Mouse (Mus musculus): ENCODE results near the gene Gpr68.
A peak's percentile ranks its signal among the peaks of the same experiment; 100 is the strongest.

The Gpr68 gene

DNA sequence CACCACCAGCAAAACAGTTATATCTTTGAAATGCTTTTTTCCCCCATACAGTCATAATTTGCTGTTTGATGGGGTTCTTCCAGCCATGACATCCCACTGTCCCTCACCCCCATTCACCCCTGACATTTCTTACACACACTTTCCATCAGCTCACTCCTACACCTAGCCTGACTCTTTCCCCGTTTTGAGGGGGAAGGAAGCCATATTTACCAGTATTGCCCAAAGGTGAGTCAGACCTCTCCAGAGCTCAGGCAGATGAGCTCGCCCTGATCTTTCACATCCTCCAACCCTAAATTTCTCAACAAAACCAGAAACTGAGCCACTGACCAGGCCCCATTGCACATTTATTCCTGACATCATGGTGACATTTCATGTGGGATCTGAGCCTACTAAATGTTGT lies 36.2 kb downstream of the Gpr68 start:
- DNase-seq (ENCODE audit: low spot score in 2 of 2), result no peak

DNA sequence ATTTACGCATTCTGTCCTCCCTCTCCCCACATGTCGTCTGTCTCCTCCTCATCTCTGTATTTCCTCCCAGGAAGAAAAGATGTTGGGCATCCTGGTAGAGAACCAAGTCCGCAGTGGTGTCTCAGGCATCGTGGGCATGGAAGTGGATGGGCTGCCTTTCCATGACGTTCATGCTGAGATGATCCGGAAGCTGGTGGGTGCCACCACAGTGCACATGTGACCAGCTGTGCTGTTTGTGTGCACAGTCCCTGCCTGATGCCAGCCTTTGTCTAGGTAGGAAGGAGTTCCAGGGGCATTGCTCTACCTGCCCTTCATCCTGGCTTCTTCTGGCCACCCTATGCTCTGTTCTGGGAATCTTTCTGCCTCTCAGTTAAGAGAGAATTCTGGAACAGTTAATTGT lies 36.8 kb downstream of the Gpr68 start:
- no peak for DNase-seq (ENCODE audit: low spot score in 2 of 2)

DNA sequence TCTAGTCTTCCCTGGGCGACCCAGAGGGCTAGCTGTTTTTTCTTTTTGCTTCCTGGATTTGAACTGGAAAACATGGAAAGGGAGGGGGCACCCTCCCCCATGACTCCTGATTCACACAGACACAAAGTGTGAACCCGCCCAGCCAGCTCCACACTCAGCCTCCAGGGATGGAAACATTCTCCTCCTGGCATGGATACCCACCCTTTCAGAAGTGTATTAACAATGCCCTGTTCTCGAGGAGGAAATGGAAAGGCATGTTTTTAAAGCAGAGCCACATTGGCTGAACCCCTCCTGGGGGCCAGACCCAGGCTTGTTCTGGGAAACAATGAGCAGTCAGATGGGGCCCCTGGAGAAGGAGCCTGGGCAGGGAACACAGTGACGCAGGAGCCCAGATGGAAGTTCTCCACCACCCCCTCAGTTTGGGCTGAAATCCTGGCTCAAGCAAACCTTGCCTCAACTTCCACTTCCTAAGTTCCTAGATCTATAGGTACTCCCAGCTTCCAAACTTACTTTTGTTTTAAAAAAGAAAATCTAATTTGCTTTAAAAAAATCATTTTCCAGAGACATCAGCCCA lies 39.9 kb downstream of the Gpr68 start:
- DNase-seq (ENCODE audit: low spot score in 2 of 2), result no peak

DNA sequence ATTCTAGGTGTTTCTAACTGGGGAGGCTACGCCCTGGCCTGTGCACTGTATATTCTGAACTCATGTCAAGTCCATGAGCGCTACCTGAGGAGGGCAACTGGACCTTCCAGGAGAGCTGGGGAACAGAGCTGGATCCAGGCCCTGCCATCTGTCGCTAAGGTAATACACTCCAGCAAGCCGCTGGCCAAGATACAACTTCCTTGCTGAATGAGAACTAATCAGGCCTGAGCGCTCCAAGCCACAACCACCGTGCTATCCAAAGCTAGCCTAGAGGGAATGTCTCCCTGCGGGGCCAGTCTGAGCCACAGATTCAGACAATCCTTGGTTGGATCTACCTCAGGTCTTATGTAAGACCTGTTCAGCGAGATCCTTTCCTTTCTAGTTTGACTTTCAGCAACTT lies 40.9 kb downstream of the Gpr68 start:
- DNase-seq (ENCODE audit: low spot score in 2 of 2), result no peak

DNA sequence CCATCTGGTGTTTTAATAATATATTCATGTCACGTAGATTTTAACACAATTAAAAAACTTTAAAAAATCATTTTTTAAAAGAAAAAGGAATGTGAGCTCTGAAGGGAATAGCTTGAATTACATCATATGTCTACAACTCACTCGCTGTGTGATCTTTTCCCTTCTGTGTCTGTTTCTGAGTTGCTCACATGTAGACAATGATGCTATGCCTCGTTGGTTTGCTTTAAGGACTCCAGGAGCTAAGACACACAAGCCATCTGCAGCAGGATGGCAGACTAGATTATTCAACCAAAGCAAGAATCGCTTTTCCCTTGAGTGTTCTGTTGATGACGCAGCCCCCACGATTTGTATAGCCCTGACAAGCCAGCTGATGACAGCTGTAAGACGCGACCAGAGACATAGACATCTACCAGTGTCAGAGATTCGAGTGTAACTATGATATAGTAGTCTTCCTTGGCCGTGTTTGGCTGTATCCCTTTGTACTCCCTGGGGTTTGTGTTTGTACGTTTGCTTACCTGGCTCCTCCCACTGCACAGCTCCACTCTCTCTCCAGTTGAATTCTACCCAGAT lies 42.4 kb downstream of the Gpr68 start:
- DNase-seq (ENCODE audit: low spot score in 2 of 2), result no peak

DNA sequence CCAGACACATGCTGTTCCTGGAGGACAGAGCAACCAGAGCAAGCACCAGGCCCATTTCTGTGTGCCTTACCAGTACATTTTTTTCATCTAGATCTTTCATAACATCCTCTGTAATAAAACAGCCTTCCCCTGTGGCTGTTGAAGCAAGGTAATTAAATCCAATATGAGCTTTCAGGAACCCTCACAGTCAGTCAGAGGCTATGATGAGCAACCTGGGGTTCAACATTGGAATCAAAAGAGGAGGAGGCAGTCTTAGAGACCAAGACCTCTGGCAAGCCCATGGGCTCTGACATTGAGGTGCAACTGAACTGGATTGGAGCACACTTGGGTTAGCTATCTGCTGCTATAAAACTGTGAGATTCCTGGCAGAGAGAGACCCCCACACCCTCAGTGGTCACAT lies 42.9 kb downstream of the Gpr68 start:
- no peak for DNase-seq (ENCODE audit: low spot score in 2 of 2)

DNA sequence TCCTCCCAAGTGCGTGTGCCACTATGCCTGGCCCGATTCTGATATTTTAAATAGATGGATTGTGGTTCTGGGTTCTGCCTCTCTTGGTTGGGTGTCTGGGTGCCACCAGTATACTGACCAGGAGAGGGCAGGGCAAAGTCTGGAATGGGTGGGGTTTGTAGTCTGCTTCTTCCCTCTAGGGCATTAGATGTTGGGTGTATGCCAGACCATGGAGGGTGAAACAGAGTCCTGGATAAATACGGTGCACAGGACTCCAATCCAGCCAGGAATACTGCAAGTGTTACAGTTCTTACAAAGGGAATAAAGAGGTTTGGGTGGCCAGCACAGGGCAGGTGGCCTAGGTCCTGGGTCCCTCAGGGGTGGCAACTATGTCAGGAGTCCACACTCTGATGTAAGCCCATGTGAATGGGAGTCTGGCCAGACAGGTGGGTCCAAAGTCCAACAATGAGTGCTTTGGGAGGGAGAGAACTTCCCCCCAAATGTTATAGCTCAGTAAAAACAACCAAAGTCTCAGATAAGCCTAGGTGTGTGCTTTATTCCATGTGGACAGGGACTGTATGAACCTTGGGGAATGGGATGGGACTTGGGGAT lies 45.0 kb downstream of the Gpr68 start:
- no peak for DNase-seq (ENCODE audit: low spot score in 2 of 2)

DNA sequence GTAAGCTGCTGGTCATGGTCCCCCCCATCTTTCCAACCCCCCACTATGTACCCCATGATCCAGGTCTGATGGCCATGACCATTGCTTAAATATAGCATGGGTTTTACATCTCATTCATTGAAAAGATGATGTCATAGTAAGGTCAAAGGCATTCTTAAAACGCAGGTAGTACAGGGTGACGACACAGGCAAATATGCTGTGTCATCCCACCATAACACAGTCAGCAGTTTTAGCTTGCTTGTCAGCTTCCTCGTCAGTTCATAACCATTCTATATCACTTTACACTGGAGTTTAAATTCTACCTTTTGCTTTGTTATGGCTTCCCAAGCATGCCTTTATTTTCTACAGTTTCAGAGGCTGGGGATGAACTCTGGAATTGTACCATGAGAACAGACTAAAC lies 45.7 kb downstream of the Gpr68 start:
- no peak for DNase-seq (ENCODE audit: low spot score in 2 of 2)

DNA sequence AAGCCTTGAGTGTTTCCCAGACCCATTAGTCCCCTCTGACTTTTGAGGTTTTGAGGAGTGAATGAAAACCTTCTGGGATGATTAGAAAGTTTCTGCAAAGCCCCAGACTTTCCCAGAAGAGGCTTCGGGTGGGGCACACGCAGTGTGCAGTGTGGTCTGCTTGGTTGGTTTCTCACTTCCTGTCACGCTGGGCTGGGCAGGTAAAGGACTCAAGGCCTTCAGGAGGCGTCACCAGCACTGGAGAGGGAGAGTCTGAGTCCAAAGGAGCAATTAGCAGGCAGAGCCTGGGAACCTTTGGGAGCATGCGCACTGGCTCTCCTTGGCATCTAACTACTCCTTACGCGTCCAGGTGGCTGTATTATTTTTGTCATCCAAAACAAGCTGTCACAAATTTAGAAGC lies 50.2 kb downstream of the Gpr68 start:
- DNase-seq (ENCODE audit: low spot score in 2 of 2), result no peak

DNA sequence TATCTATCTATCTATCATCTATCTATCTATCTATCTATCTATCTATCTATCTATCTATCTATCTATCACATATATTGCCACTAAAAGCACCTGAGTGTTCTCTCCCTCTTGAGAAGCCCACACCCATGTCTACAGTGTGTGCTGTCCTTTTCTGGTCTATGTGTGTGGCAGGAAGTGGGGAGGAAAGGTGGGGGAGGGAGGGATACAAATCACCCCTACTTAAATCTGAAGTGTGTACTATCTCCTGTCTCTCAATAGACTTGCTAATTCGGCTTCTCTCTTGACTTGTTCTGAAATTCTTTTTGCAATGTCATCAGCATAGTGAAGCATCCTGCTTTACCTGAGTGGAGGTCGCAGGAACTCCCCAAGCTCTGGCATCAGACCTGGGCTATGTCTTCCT lies 51.7 kb downstream of the Gpr68 start:
- no peak for DNase-seq (ENCODE audit: low spot score in 2 of 2)

DNA sequence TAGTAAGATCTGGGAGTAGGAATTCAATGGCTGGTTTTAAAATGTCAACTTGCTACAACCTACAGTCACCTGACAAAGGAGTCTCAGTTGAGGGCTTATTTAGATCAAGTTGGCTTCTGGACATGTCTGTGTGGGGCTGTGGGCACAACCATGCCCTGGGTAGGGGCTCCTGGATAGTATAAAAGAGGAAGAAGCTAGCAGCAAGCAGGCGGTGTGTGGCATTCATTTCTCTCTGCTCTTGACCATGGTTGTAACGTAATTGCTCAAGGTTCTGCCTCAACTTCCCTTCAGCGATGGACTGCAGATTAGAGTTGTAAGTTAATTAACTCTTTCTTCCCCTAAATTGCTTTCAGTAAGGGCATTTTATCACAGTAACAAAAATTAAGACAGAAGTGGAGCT lies 55.6 kb downstream of the Gpr68 start:
- no peak for DNase-seq (ENCODE audit: low spot score in 2 of 2)

DNA sequence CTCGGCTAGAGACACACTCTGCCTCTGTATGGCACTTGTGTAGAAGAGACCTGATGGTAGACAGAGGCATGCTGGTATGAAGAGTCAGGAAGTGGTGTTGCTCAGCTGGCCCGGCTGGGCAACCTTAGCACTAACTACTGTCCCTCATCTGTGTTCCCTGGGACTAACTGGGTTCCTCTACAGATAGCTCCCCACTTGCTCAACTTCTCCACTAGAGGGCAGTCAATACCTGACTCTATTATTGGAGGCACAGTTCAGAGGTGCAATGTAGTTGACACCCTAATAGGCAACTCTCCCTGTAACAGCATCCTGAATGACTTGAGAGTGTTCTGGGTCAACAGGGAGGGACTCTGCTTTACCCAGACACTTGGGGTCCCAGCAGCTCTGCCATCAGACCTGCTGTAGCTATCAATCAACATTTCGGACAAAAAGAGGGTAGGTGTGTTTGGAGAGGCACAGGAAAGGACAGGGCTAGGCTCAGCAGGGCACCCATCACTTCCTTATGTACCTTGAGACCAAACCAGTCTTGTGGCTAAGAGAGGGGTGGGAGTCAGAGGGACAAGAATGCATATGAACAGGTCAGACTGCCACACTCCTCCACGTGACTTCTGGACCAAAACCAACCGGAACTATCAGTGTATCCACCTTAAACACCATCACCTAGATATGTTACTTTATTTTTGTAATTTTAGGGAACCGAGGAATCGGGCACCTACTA lies 58.4 kb downstream of the Gpr68 start:
- DNase-seq (ENCODE audit: low spot score in 2 of 2), result peak; percentile 28 to 32

DNA sequence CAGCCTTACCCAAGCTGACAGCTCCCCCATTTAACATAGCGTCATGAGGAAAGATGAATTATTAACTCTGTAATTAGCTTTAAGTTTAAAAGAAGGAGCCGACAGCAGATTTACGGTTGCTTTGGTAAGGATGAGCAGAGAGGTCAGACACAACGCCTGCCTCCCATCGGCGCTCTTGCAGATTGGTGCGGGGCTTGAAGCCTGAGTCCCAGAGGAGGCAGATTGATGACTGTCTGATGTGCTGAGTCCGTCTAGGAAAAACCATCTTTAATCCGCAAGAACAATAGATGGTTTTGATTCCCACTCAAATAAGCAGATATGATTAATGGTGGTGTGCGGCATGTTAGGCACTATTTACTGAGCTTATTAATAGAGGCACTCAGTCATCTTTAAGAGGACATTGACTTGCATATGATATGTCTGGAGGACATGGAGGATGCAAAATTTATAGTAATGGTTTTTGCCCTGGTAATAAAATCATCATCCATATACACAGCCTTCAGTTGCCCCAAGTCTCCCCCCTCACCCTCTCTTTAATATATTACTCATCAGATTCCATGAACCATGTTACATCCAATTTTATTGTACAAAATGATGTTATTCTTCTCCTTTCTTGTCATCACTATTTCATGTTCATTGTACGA lies 60.4 kb downstream of the Gpr68 start:
- no peak for DNase-seq (ENCODE audit: low spot score in 2 of 2)

DNA sequence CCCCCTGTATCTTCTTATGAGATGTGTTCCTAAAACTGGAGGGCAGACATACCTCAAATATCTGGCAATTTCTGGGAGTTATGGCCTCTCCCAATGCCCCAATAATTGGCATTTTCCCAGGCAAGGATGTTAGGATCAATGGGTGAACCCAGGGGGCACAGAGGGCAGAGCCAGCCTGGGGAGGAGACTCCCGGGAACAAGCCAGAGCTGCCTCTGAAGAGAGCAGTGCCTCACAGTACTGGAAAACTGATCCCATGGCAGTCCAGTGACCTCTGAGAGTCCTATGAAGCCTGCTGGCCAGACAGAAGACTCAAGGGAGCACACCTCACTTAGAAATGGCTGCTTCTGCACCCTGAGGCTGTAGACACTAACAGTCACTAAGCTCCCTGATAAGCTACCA lies 61.4 kb downstream of the Gpr68 start:
- no peak for DNase-seq (ENCODE audit: low spot score in 2 of 2)

DNA sequence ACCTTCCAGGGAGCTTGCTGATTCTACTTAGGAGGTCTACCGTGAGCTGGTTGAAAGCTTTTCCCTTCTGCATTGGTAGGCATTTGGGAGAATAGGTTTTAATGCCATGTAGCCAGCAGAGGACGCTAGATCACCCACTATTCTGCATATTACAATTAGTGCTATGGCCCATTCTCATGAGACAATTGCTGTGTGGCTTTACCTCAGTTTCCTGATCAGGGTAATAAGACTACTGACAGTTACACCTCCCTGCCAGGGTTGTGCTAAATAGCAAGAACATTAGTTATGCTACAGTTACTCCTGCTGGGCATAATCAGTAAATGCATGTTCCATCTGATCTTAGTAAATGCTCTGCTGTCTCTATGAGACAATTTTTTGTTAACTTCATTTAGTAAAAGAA lies 62.2 kb downstream of the Gpr68 start:
- no peak for DNase-seq (ENCODE audit: low spot score in 2 of 2)

DNA sequence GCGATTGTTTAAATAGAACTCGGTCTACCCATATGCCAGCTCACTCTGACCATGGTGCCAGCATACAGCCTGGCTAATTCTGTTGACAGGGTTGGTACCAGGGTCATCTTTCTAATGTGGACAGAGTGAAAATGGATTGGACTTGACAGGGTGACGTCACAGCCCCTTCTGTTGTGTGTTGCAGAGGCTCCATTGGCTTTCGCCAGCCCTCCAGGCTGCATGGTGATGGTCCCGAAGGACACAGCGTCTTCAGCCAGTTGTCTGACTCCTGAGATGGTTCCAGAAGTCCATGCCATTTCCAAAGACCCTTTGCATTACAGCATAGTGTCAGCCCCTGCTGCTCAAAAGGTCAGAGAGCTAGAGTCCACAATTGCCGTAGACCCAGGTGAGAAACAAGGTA lies 63.5 kb downstream of the Gpr68 start:
- DNase-seq (ENCODE audit: low spot score in 2 of 2), result no peak

DNA sequence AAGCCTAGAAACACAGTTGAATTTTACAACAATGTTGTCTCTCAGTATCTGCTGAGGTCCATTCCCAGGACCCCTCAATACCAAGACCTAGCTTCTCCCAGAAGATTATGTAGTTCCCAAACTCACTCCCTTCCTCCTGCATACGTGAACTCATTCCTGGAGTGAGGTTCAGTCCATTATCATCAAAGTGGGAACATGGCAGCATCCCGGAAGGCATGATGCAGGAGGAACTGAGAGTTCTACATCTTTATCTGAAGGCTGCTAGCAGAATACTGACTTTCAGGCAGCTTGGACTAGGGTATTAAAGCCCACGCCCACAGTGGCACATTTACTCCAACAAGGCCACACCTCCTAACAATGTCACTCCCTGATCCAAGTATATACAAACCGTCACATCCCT lies 64.8 kb downstream of the Gpr68 start:
- no peak for DNase-seq (ENCODE audit: low spot score in 2 of 2)

DNA sequence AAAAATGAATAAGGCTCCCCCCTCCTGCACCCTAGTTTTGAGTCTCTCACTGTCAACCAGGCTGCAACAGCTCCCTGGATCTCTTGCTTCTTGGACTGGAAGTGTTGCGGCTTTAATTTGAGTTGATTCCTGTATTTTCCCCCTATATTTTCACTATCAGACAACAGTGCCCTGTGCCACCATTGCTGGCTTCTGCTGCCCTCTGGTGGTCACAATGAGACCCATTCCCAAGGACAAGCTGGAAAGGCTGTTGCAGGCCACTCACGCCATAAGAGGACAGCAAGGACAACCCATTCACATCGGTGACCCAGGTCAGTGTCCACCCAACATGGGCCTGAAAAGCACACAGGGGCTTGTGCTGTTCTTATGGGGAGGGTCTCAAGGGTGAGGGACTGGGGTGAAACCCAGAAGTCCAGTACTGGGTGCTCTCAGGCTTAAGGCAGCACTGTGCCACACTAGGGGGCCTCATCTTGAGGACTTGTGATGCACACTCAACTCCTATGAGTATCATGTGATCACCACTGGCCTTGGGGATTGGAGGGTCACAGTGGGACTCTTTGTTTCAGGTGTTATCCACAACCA lies 66.7 kb downstream of the Gpr68 start:
- DNase-seq (ENCODE audit: low spot score in 2 of 2), result peak; percentile 47 to 78

DNA sequence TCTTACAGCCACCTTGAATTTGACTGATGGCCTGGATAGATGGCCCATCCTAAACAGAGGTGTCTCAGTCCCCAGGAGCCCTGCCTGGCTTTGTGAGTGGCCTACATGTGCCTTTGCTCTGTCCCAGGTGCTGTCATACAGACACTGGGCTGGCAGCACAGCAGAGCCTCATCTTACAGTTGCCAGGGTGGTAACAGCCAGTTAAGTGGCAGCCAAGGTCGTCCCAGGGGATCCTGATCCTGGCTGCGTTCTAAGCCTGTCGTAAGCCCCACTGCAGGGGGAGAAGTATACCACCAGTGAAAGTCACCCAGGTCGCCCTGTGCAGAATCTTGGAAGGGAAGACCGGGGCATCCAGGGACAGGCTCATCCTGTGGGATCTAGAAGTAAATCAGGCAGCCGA lies 68.1 kb downstream of the Gpr68 start:
- DNase-seq (ENCODE audit: low spot score in 2 of 2), result no peak

DNA sequence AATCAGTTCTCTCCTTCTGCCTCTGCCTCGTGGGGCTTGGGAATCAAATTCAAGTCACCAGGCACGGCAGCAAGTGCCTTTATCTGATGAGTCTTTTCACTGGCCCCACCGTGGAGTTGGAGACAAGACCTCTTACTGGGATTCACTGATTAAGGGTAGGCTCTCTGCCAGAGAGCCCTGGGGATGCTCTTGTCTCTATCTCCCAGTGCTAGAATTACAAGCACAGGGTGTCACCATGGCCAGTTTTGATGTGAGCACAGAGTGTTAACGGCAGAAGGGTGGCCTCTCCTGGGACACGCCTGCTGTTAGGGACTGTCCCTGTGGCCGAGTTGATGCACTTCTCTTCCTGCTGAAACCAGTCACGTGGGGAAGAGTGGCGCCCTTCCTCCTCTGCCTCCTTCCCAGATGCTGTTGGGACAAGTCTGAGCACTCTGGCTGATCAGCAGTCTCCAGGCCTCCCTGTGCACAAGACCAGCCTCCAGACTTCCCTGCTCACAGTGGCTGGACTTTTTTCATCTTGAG lies 68.9 kb downstream of the Gpr68 start:
- no peak for DNase-seq (ENCODE audit: low spot score in 2 of 2)

DNA sequence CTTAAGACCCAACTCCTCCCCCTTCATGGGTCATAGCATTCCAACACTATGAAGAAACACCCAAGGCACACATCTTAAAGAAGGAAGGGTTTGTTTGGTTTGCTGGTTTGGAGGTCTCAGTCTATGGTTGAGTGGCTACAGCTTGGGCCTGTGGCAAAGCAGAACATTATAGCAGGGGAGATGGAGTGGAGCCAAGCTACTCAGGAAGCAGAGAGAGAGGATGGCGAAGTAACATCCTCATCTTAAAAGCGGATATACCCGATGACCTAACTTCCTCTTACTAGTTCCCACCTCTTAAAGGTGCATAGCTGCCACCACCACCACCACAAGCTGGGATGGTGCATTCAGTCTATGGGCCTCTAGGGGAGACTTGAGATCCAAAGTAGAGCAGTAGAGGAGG lies 70.8 kb downstream of the Gpr68 start:
- no peak for DNase-seq (ENCODE audit: low spot score in 2 of 2)

Measured in frontal cortex, postnatal 10 days (tissue).